ENCODE assay signal across 23 mouse cellular contexts in the genomic region with DNA sequence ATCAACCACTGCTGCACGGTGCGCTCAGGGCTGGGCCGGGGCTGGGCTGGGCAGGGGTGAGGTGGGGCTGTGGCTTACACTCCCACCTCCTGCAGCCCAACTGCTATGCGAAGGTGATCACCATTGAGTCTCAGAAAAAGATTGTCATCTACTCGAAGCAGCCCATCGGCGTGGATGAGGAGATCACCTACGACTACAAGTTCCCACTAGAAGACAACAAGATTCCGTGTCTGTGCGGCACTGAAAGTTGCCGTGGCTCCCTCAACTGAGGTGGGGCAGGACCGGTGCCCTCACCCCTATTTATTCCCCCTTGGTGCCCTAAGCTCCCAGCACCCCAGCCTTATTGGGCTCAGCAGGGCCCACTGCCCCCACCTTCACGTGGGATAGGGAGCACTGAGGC. TPM values are rescaled to one million over a fixed set of nuclear protein-coding genes. Genes with fewer than 3 reads are reported as not detected.
DNase-seq lines count a peak whose midpoint lies in the region; ATAC-seq lines count a peak whose summit lies in the region.
"Had no signal": no experiment of that assay in that cellular context is flagged by ENCODE, and none has a peak within 500 bp of the region (broad histone marks: within the 10 kb centered on the region; RNA-seq: fewer than 3 reads in every experiment).

No protein-coding gene starts in this region.

- DNase-seq in cerebellum, adult 9-11 months = peak; percentile 64
- DNase-seq in cerebellum, adult 18-20 months = no peak
- no peak for DNase-seq in limb, embryonic 10.5 days (ENCODE audit: low spot score)
- DNase-seq in embryonic facial prominence, embryonic 10.5 days (ENCODE audit: low spot score) = no peak
- DNase-seq: adrenal gland, postnatal 14 days; gastrocnemius, adult 2 months had no signal

- peaks cover 89% of the 10 kb centered on the region for H3K36me3 ChIP-seq in limb, embryonic 13.5 days
- peaks cover 93% of the 10 kb centered on the region for H3K36me3 ChIP-seq in limb, embryonic 10.5 days
- H3K36me3 ChIP-seq in embryonic facial prominence, embryonic 10.5 days (replicated peaks) = peaks cover 98% of the 10 kb centered on the region
- H3K36me3 ChIP-seq in embryonic facial prominence, embryonic 12.5 days = peaks cover 78% of the 10 kb centered on the region

- peak overlapping the region; percentile 10; the same call in 1 of the 2 replicates for H3K27ac ChIP-seq in limb, embryonic 13.5 days
- no peak overlapping the region for H3K27ac ChIP-seq in limb, embryonic 10.5 days
- no peak overlapping the region for H3K27ac ChIP-seq in embryonic facial prominence, embryonic 10.5 days (replicated peaks)
- H3K27ac ChIP-seq in embryonic facial prominence, embryonic 12.5 days = 0 out of 2 replicates have a peak overlapping the region, but pooled peaks have one; percentile 13
- H3K27ac ChIP-seq: forebrain, embryonic 10.5 days; gastrocnemius, adult 2 months; hindbrain, embryonic 12.5 days; hindbrain, postnatal 0 days had no signal

- 86% methylated on average over 13 of the region's 13 CpGs for WGBS in limb, embryonic 13.5 days
- WGBS in limb, embryonic 10.5 days = 92% methylated on average over 13 of the region's 13 CpGs
- WGBS in embryonic facial prominence, embryonic 10.5 days = 91% methylated on average over 13 of the region's 13 CpGs
- 90% methylated on average over 13 of the region's 13 CpGs for WGBS in embryonic facial prominence, embryonic 12.5 days

- no peak for ATAC-seq in limb, embryonic 13.5 days (ENCODE audit: low FRiP score, low read depth)
- ATAC-seq in embryonic facial prominence, embryonic 12.5 days (ENCODE audit: insufficient number of reproducible peaks, insufficient read depth, low FRiP score, low TSS enrichment) = no peak
- ATAC-seq in megakaryocyte progenitor cell, adult 5-6 weeks (replicated peaks; ENCODE audit: poor library complexity) = no peak
- ATAC-seq: CD4-positive, CD25-positive, alpha-beta regulatory T cell, adult 4 months; forebrain, embryonic 13.5 days; forebrain, embryonic 16.5 days; hindbrain, postnatal 0 days; inflammation-experienced regulatory T-cells, adult 6 months had no signal

- no peak overlapping the region for H3K4me2 ChIP-seq in limb, embryonic 13.5 days (replicated peaks)
- H3K4me2 ChIP-seq in embryonic facial prominence, embryonic 12.5 days (replicated peaks) = no peak overlapping the region
- H3K4me2 ChIP-seq: forebrain, embryonic 13.5 days; heart, embryonic 11.5 days; hindbrain, embryonic 12.5 days had no signal

- peaks cover 16% of the 10 kb centered on the region; the same call in 1 of the 2 replicates for H3K4me1 ChIP-seq in limb, embryonic 13.5 days
- peaks cover 12% of the 10 kb centered on the region for H3K4me1 ChIP-seq in limb, embryonic 10.5 days
- H3K4me1 ChIP-seq in embryonic facial prominence, embryonic 10.5 days = peaks cover 9% of the 10 kb centered on the region
- peaks cover 5% of the 10 kb centered on the region; the same call in 1 of the 2 replicates for H3K4me1 ChIP-seq in embryonic facial prominence, embryonic 12.5 days

- H3K9ac ChIP-seq in limb, embryonic 13.5 days = no peak overlapping the region
- no peak overlapping the region for H3K9ac ChIP-seq in embryonic facial prominence, embryonic 12.5 days
- H3K9ac ChIP-seq: forebrain, embryonic 13.5 days; hindbrain, embryonic 12.5 days had no signal

- no peaks in the 10 kb centered on the region for H3K27me3 ChIP-seq in limb, embryonic 13.5 days
- H3K27me3 ChIP-seq in limb, embryonic 10.5 days (ENCODE audit: low read depth, poor library complexity, severe bottlenecking) = no peaks in the 10 kb centered on the region
- H3K27me3 ChIP-seq in embryonic facial prominence, embryonic 10.5 days (replicated peaks; ENCODE audit: low read depth, poor library complexity, severe bottlenecking) = no peaks in the 10 kb centered on the region
- H3K27me3 ChIP-seq in embryonic facial prominence, embryonic 12.5 days = no peaks in the 10 kb centered on the region
- H3K27me3 ChIP-seq: forebrain, embryonic 13.5 days; hindbrain, embryonic 12.5 days had no signal

- no peak overlapping the region for H3K4me3 ChIP-seq in limb, embryonic 13.5 days
- no peak overlapping the region for H3K4me3 ChIP-seq in limb, embryonic 10.5 days
- 0 out of 2 replicates have a peak overlapping the region, but pooled peaks have one; percentile 4 for H3K4me3 ChIP-seq in embryonic facial prominence, embryonic 10.5 days
- no peak overlapping the region for H3K4me3 ChIP-seq in embryonic facial prominence, embryonic 12.5 days
- H3K4me3 ChIP-seq: forebrain, embryonic 10.5 days; forebrain, embryonic 13.5 days; gastrocnemius, adult 2 months; hindbrain, embryonic 12.5 days had no signal

- H3K9me3 ChIP-seq in limb, embryonic 13.5 days = no peaks in the 10 kb centered on the region
- H3K9me3 ChIP-seq in limb, embryonic 10.5 days (replicated peaks) = no peaks in the 10 kb centered on the region
- no peaks in the 10 kb centered on the region for H3K9me3 ChIP-seq in embryonic facial prominence, embryonic 10.5 days
- H3K9me3 ChIP-seq in embryonic facial prominence, embryonic 12.5 days = no peaks in the 10 kb centered on the region
- H3K9me3 ChIP-seq: forebrain, embryonic 10.5 days; forebrain, embryonic 13.5 days; hindbrain, embryonic 12.5 days had no signal

RNA-seq across cellular contexts. Expression of gene Hsd3b7, which starts 1.2 kb away (rescaled TPM):
- polyA plus RNA-seq in limb, embryonic 13.5 days (2015; fragmentation: Nextera tagmentation; extraction: Ambion mirVana) = 11.2 and 11.3 TPM in 2 replicates
- polyA plus RNA-seq in limb, embryonic 10.5 days (2016; fragmentation: Nextera tagmentation; extraction: Ambion mirVana) = 5.5 and 8.2 TPM in 2 replicates
- polyA plus RNA-seq in embryonic facial prominence, embryonic 10.5 days (2016; fragmentation: Nextera tagmentation; extraction: Ambion mirVana) = 6.8 and 8.0 TPM in 2 replicates
- 10.3 and 10.9 TPM in 2 replicates for polyA plus RNA-seq in embryonic facial prominence, embryonic 12.5 days (2016; fragmentation: Nextera tagmentation; extraction: Ambion mirVana)
- total RNA-seq in megakaryocyte progenitor cell, adult 5-6 weeks (2015) = 20.2 and 31.3 TPM in 2 replicates
- total RNA-seq in megakaryocyte progenitor cell, adult 5-6 weeks (2017) = 25.6 and 26.8 TPM in 2 replicates

RNA-seq across cellular contexts. Expression of gene Gm49388, which starts 13.8 kb away (rescaled TPM):
- not detected in 2 replicates for polyA plus RNA-seq in limb, embryonic 13.5 days (2015; fragmentation: Nextera tagmentation; extraction: Ambion mirVana)
- polyA plus RNA-seq in limb, embryonic 10.5 days (2016; fragmentation: Nextera tagmentation; extraction: Ambion mirVana) = not detected in 2 replicates
- not detected in 2 replicates for polyA plus RNA-seq in embryonic facial prominence, embryonic 10.5 days (2016; fragmentation: Nextera tagmentation; extraction: Ambion mirVana)
- not detected in 2 replicates for polyA plus RNA-seq in embryonic facial prominence, embryonic 12.5 days (2016; fragmentation: Nextera tagmentation; extraction: Ambion mirVana)
- not detected in 2 replicates for total RNA-seq in megakaryocyte progenitor cell, adult 5-6 weeks (2015)
- total RNA-seq in megakaryocyte progenitor cell, adult 5-6 weeks (2017) = not detected in 2 replicates
- total RNA-seq: hematopoietic stem cell, adult 5-6 weeks had no signal
- polyA plus RNA-seq: adrenal gland, adult 2 months; embryonic facial prominence, embryonic 14.5 days; forebrain, embryonic 10.5 days; forebrain, embryonic 13.5 days; forebrain, embryonic 16.5 days; heart, embryonic 11.5 days; heart, embryonic 14.5 days; heart, postnatal 0 days; hindbrain, embryonic 12.5 days; hindbrain, postnatal 0 days; inflammation-experienced regulatory T-cells, adult 6 months; intestine, embryonic 16.5 days had no signal

RNA-seq across cellular contexts. Expression of gene Setd1a, which starts 22.7 kb away (rescaled TPM):
- 28.1 and 30.8 TPM in 2 replicates for polyA plus RNA-seq in limb, embryonic 13.5 days (2015; fragmentation: Nextera tagmentation; extraction: Ambion mirVana)
- 21.9 and 24.2 TPM in 2 replicates for polyA plus RNA-seq in limb, embryonic 10.5 days (2016; fragmentation: Nextera tagmentation; extraction: Ambion mirVana)
- polyA plus RNA-seq in embryonic facial prominence, embryonic 10.5 days (2016; fragmentation: Nextera tagmentation; extraction: Ambion mirVana) = 14.7 and 15.2 TPM in 2 replicates
- 25.5 and 26.5 TPM in 2 replicates for polyA plus RNA-seq in embryonic facial prominence, embryonic 12.5 days (2016; fragmentation: Nextera tagmentation; extraction: Ambion mirVana)
- total RNA-seq in megakaryocyte progenitor cell, adult 5-6 weeks (2015) = 54.7 and 67.2 TPM in 2 replicates
- total RNA-seq in megakaryocyte progenitor cell, adult 5-6 weeks (2017) = 9.7 and 13.6 TPM in 2 replicates

RNA-seq across cellular contexts. Expression of gene Stx4a, which starts 24.9 kb away (rescaled TPM):
- 53.2 and 55.6 TPM in 2 replicates for polyA plus RNA-seq in limb, embryonic 13.5 days (2015; fragmentation: Nextera tagmentation; extraction: Ambion mirVana)
- polyA plus RNA-seq in limb, embryonic 10.5 days (2016; fragmentation: Nextera tagmentation; extraction: Ambion mirVana) = 20.2 and 28.5 TPM in 2 replicates
- polyA plus RNA-seq in embryonic facial prominence, embryonic 10.5 days (2016; fragmentation: Nextera tagmentation; extraction: Ambion mirVana) = 22.5 and 29.3 TPM in 2 replicates
- 36.1 and 41.5 TPM in 2 replicates for polyA plus RNA-seq in embryonic facial prominence, embryonic 12.5 days (2016; fragmentation: Nextera tagmentation; extraction: Ambion mirVana)
- 55.8 and 70.2 TPM in 2 replicates for total RNA-seq in megakaryocyte progenitor cell, adult 5-6 weeks (2015)
- 35.7 and 50.4 TPM in 2 replicates for total RNA-seq in megakaryocyte progenitor cell, adult 5-6 weeks (2017)

RNA-seq across cellular contexts. Expression of gene Stx1b, which starts 25.1 kb away (rescaled TPM):
- polyA plus RNA-seq in limb, embryonic 13.5 days (2015; fragmentation: Nextera tagmentation; extraction: Ambion mirVana) = 7.7 and 8.1 TPM in 2 replicates
- polyA plus RNA-seq in limb, embryonic 10.5 days (2016; fragmentation: Nextera tagmentation; extraction: Ambion mirVana) = 3.9 and 9.3 TPM in 2 replicates
- 4.7 and 6.5 TPM in 2 replicates for polyA plus RNA-seq in embryonic facial prominence, embryonic 10.5 days (2016; fragmentation: Nextera tagmentation; extraction: Ambion mirVana)
- 9.1 and 10.0 TPM in 2 replicates for polyA plus RNA-seq in embryonic facial prominence, embryonic 12.5 days (2016; fragmentation: Nextera tagmentation; extraction: Ambion mirVana)
- total RNA-seq in megakaryocyte progenitor cell, adult 5-6 weeks (2015) = 0.12 and 1.5 TPM in 2 replicates
- 0.03 and 0.12 TPM in 2 replicates for total RNA-seq in megakaryocyte progenitor cell, adult 5-6 weeks (2017)
- polyA plus RNA-seq: CD4-positive, CD25-positive, alpha-beta regulatory T cell, adult 4 months had no signal

Comparison
In these comparisons a context has a peak if more than half of its experiments do, and no peak if none do; other contexts are left out.
1. H3K27ac ChIP-seq: peak in limb, embryonic 13.5 days (single experiment) and embryonic facial prominence, embryonic 12.5 days (single experiment); none in limb, embryonic 10.5 days (single experiment) and embryonic facial prominence, embryonic 10.5 days (single experiment).